Mouse (Mus musculus) heart, embryonic 15.5 days (tissue): Measurements from ENCODE around the gene Ptchd4. TPM values are rescaled to one million over a fixed set of nuclear protein-coding genes. Genes with fewer than 3 reads are reported as not detected.

Source experiments
- ATAC-seq: fragments of 200-750 bp; cut with Nextera tagmentation; replicated peaks from 2 replicates; pipeline ENCODE4 v1.8.0; 2017; ENCODE audit warnings: low read depth, moderate TSS enrichment; ENCODE audit not compliant: insufficient number of reproducible peaks, insufficient read depth, low FRiP score
- H3K27ac ChIP-seq: fragments of 300-500 bp; sonication (generic); 2 replicates; pipeline ENCODE4 v1.5.1; 2015; ENCODE audit warnings: mild to moderate bottlenecking, inconsistent platforms
- H3K27me3 ChIP-seq: fragments of 300-500 bp; sonication (generic); 2 replicates; pipeline ENCODE4 v1.6.1; 2015; ENCODE audit warnings: inconsistent platforms
- H3K36me3 ChIP-seq: fragments of 300-500 bp; sonication (generic); 2 replicates; pipeline ENCODE4 v1.6.1; 2015; ENCODE audit warnings: mild to moderate bottlenecking, inconsistent platforms
- H3K4me1 ChIP-seq: fragments of 300-500 bp; sonication (generic); replicated peaks from 2 replicates; pipeline ENCODE4 v1.6.1; 2015; ENCODE audit warnings: inconsistent platforms
- H3K4me2 ChIP-seq: fragments of 300-500 bp; sonication (generic); 2 replicates; pipeline ENCODE4 v1.6.1; 2015; ENCODE audit warnings: inconsistent platforms, mild to moderate bottlenecking, moderate library complexity
- H3K4me3 ChIP-seq: fragments of 300-500 bp; sonication (generic); 2 replicates; pipeline ENCODE4 v1.5.1; 2015; ENCODE audit warnings: mild to moderate bottlenecking, inconsistent platforms
- H3K9ac ChIP-seq: fragments of 300-500 bp; sonication (generic); 2 replicates; pipeline ENCODE4 v1.6.1; 2015; ENCODE audit warnings: mild to moderate bottlenecking, inconsistent platforms
- H3K9me3 ChIP-seq: fragments of 300-500 bp; sonication (generic); replicated peaks from 2 replicates; pipeline ENCODE4 v1.6.1; 2016; ENCODE audit warnings: inconsistent platforms
- WGBS: fragments of 180-500 bp; shearing (Covaris S2); methylation state at CpG from one replicate; pipeline ENCODE4 v1.1.7; 2015; ENCODE audit warnings: mixed read lengths; 5-methylcytosine and 5-hydroxymethylcytosine counted together
- polyA plus RNA-seq: library from polyadenylated mRNA; unstranded; fragments of >200 nt; fragmentation: Nextera tagmentation; extraction: Ambion mirVana; gene quantifications from 2 replicates; pipeline ENCODE4 v1.2.1, GENCODE M21; 2015

The Ptchd4 gene
- polyA plus RNA-seq = 0.08 and 0.09 TPM in 2 replicates

DNA sequence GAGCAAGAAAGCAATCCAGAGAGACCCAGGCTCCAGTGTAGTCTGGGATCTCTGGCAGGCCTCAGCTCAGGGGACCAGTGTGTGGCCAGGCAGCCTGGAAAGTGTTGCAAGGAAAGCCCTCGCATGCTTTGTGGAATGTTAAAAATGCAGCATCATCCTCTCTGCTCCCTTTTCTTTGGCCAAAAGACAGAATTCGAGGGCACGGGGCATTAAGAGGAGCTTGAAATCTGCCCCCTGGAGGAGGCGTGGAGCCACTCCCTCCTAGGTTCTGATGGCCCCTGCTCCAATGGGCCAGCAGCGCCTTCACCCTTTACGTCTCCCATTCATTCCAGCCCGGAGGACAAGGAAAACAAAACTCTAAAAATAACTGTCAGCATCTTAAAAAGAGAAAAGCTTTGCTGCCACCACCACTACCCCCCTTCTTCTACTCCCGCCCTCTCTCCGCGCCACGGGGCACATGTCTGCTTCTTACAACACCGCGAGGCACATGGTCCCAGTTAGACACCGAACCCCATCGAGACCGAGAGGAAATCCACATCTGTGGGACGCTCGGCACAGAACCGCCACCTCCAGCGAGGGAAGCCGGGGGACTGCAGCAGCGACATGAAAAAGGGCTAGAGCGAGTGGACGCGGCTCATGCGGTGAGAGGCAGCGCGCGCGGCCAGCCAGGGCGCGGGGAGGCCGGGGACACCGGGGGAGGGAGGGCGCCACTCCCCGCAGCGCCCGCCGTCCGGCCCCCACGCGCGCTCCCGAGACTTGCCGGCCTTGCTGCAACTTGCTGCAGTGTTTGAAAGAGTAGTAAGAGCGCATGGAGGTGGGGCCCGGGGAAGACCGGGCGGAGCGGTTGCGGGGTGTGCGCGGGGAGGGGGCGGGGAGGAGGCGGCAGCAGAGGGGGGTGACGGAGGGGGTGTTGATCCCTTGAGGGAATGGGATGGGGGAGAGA lies at the start of gene Ptchd4:
Gene Ptchd4, plus strand, starts transcription at position 279 of the 943 bp plus-strand sequence.
- Histone ChIP-seq H3K27me3 (peaks cover 26% of the 10 kb centered on the region), H3K4me3 (peak within 1 kb of the TSS; percentile 60), H3K4me2 (peak within 1 kb of the TSS; percentile 96), H3K9ac (peak within 1 kb of the TSS; percentile 47), H3K4me1 (peaks cover 10% of the 10 kb centered on the region), H3K27ac (no peak within 1 kb of the TSS), H3K9me3 (no peaks in the 10 kb centered on the region), H3K36me3 (no peaks in the 10 kb centered on the region)
- ATAC-seq = peak; percentile 47; the same call in 1 of the 2 replicates
- under 1% methylated on average over 50 of the region's 56 CpGs for WGBS

GRCm38 (mm10) chr17:42276861-42277260 lies 38.9 kb upstream of the Ptchd4 start:
- H3K9me3 ChIP-seq = no peaks in the 10 kb centered on the region
- H3K9ac ChIP-seq = no peak overlapping the region
- no peak overlapping the region for H3K4me3 ChIP-seq
- ATAC-seq = no peak
- WGBS = 87% methylated on average over 2 of the region's 2 CpGs
- no peaks in the 10 kb centered on the region for H3K4me1 ChIP-seq
- H3K27me3 ChIP-seq = no peaks in the 10 kb centered on the region
- no peak overlapping the region for H3K4me2 ChIP-seq
- no peak overlapping the region for H3K27ac ChIP-seq
- H3K36me3 ChIP-seq = no peaks in the 10 kb centered on the region

DNA sequence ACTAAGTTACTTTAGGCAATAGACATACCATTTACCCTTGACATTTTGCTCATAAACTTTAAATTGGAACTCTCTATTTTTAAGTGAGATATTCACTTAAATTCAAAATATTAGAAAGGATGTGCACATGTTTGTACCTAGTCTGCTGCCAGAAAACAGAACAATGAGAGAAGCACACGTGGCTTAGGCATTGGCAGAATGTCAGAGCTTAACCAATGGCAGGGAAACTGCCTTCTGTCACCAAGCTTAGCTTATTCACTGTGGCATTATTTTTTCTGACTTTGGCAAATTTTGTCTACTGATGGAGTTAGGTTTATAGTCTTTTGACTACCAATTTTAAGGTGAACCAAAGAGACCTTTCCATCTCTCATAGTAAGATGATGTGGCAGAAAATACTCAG lies 31.4 kb upstream of the Ptchd4 start:
- Histone ChIP-seq H3K9ac (no peak overlapping the region), H3K4me2 (no peak overlapping the region), H3K27me3 (no peaks in the 10 kb centered on the region), H3K9me3 (no peaks in the 10 kb centered on the region), H3K36me3 (no peaks in the 10 kb centered on the region), H3K4me3 (no peak overlapping the region), H3K27ac (no peak overlapping the region), H3K4me1 (no peaks in the 10 kb centered on the region)
- 52% methylated on average over 1 of the region's 1 CpGs for WGBS
- no peak for ATAC-seq

DNA sequence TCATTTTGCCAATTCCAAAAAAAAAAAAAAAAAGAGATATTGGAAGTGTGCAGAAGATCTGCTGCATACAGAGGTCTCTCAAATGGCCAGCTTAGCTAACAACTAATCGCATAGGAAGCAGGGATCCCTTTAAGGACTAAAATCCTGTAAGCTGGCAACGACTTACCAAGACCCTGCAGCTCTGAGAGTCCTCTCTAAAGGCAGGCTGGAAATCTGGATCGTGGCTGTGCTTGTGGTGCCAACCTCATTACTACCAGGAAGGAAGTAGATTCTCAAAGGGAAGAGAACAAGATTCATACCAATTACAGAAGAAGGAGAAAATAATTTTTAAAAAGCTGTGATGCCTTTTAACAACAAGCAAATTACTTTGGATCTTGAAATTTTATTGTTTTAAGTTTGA lies 29.5 kb upstream of the Ptchd4 start:
- no peak for ATAC-seq
- Histone ChIP-seq H3K27me3 (no peaks in the 10 kb centered on the region), H3K4me3 (no peak overlapping the region), H3K36me3 (no peaks in the 10 kb centered on the region), H3K9ac (no peak overlapping the region), H3K27ac (no peak overlapping the region), H3K4me2 (no peak overlapping the region), H3K4me1 (no peaks in the 10 kb centered on the region), H3K9me3 (no peaks in the 10 kb centered on the region)
- 60% methylated on average over 3 of the region's 3 CpGs for WGBS

DNA sequence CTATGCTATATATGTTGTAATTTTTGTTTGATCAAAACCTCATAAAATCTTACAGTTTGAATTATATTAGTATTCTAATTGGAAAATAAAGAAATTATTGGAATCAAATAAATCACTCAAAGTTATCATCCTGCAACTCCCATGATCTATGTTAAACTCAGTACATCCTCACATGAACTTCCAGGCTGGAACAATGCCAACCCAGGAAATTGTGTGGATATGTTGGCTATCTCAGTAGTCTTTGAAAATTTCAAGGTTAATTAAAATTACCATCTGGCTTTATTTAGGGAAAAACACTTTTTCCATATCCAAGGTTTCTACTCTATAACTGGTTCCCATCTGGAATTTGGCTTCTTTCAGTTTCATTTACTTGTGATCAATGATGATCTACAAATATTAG lies 25.4 kb upstream of the Ptchd4 start:
- ATAC-seq = no peak
- Histone ChIP-seq H3K4me2 (no peak overlapping the region), H3K4me1 (no peaks in the 10 kb centered on the region), H3K4me3 (no peak overlapping the region), H3K27ac (no peak overlapping the region), H3K27me3 (no peaks in the 10 kb centered on the region), H3K9ac (no peak overlapping the region), H3K36me3 (no peaks in the 10 kb centered on the region), H3K9me3 (no peaks in the 10 kb centered on the region)

DNA sequence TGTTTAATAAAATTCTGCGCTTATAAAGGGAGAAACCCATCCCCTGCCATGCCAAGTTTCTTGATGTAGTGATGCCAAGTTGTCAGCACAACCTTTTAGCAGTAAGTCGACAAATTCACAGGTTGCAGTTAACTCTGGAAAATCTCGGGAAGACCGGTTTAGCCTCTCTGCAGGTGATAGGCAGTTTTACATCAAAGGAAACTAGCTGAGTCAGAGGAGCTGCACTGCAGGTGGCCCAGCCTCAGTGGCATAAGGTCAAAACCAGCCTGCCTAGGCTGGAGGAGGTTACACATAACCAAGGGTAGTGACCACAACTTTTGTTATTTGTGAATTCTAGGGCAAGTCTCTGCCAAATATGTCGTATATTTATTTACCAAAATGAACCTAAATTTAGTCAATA lies 24.0 kb upstream of the Ptchd4 start:
- H3K4me3 ChIP-seq = no peak overlapping the region
- no peaks in the 10 kb centered on the region for H3K9me3 ChIP-seq
- no peak overlapping the region for H3K4me2 ChIP-seq
- H3K4me1 ChIP-seq = no peaks in the 10 kb centered on the region
- no peak for ATAC-seq
- no peak overlapping the region for H3K9ac ChIP-seq
- no peaks in the 10 kb centered on the region for H3K27me3 ChIP-seq
- 39% methylated on average over 5 of the region's 5 CpGs for WGBS
- H3K27ac ChIP-seq = no peak overlapping the region
- H3K36me3 ChIP-seq = no peaks in the 10 kb centered on the region

GRCm38 (mm10) chr17:42297986-42298385 lies 17.8 kb upstream of the Ptchd4 start:
- ATAC-seq = no peak
- no peak overlapping the region for H3K4me3 ChIP-seq
- no peaks in the 10 kb centered on the region for H3K9me3 ChIP-seq
- no peaks in the 10 kb centered on the region for H3K4me1 ChIP-seq
- H3K9ac ChIP-seq = no peak overlapping the region
- WGBS = 69% methylated on average over 4 of the region's 4 CpGs
- no peaks in the 10 kb centered on the region for H3K36me3 ChIP-seq
- no peaks in the 10 kb centered on the region for H3K27me3 ChIP-seq
- no peak overlapping the region for H3K27ac ChIP-seq
- H3K4me2 ChIP-seq = no peak overlapping the region

DNA sequence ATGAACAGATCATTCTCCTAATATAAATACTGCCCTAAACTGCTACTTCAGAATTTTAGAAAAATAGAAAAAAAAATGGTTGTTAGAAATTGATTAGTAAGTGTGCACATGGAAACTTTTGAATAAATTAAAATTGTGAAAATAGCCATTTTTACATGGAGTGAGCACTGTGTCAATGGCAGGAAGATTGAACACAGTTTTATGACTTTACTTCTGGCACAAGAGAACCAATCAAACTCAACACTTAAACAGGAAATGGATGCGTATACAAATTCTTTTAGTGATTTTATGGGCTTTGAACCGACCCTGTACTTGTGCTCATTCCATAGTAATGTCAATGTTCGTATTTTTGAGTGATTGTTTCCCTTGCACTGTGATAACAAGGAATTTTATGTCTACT lies 16.1 kb upstream of the Ptchd4 start:
- Histone ChIP-seq H3K36me3 (no peaks in the 10 kb centered on the region), H3K4me2 (no peak overlapping the region), H3K4me1 (no peaks in the 10 kb centered on the region), H3K4me3 (no peak overlapping the region), H3K9me3 (no peaks in the 10 kb centered on the region), H3K27me3 (no peaks in the 10 kb centered on the region), H3K9ac (no peak overlapping the region), H3K27ac (no peak overlapping the region)
- no peak for ATAC-seq
- 60% methylated on average over 3 of the region's 3 CpGs for WGBS

- Histone ChIP-seq H3K4me1 (no peaks in the 10 kb centered on the region), H3K4me2 (no peak overlapping the region), H3K27me3 (no peaks in the 10 kb centered on the region), H3K36me3 (no peaks in the 10 kb centered on the region), H3K9me3 (no peaks in the 10 kb centered on the region), H3K9ac (no peak overlapping the region), H3K27ac (no peak overlapping the region), H3K4me3 (no peak overlapping the region)
- ATAC-seq = no peak
- WGBS = 59% methylated on average over 4 of the region's 4 CpGs
Observed at GRCm38 (mm10) chr17:42303062-42303577, 12.6 kb upstream of the Ptchd4 start.

GRCm38 (mm10) chr17:42304262-42304661 lies 11.5 kb upstream of the Ptchd4 start:
- no peak overlapping the region for H3K4me3 ChIP-seq
- no peak overlapping the region for H3K9ac ChIP-seq
- H3K4me2 ChIP-seq = no peak overlapping the region
- WGBS = 49% methylated on average over 4 of the region's 4 CpGs
- H3K36me3 ChIP-seq = no peaks in the 10 kb centered on the region
- no peak overlapping the region for H3K27ac ChIP-seq
- no peaks in the 10 kb centered on the region for H3K9me3 ChIP-seq
- ATAC-seq = no peak
- H3K4me1 ChIP-seq = no peaks in the 10 kb centered on the region
- H3K27me3 ChIP-seq = no peaks in the 10 kb centered on the region

GRCm38 (mm10) chr17:42307001-42307400 lies 8.7 kb upstream of the Ptchd4 start:
- Histone ChIP-seq H3K9ac (no peak overlapping the region), H3K27me3 (no peaks in the 10 kb centered on the region), H3K4me2 (no peak overlapping the region), H3K4me1 (no peaks in the 10 kb centered on the region), H3K4me3 (no peak overlapping the region), H3K9me3 (no peaks in the 10 kb centered on the region), H3K36me3 (no peaks in the 10 kb centered on the region), H3K27ac (no peak overlapping the region)
- 80% methylated on average over 1 of the region's 1 CpGs for WGBS
- no peak for ATAC-seq

DNA sequence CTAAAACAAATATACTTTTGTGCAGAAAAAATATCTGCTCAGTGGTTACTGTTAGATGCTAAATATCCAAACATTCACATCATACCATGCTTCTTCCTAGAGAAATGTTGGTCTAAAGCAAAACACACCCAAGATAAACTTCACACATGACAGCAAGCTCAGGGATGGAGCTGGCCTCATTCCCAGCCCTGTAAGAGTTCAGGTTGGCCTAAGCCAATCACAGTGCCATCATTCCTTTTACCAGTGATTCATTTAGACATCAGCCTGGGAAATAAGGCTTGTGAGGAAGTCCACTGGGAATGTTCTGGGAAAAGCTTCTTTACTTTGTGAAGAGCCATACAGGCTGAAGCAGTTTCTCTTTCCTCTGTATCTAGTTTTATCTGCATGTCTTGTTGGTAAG lies 5.6 kb upstream of the Ptchd4 start:
- Histone ChIP-seq H3K4me1 (no peaks in the 10 kb centered on the region), H3K27me3 (peaks cover 4% of the 10 kb centered on the region; the same call in 1 of the 2 replicates), H3K9me3 (no peaks in the 10 kb centered on the region), H3K36me3 (no peaks in the 10 kb centered on the region), H3K4me2 (no peak overlapping the region), H3K9ac (no peak overlapping the region), H3K4me3 (no peak overlapping the region), H3K27ac (no peak overlapping the region)
- ATAC-seq = no peak
